8 mouse cellular contexts compared by ENCODE assay signal in genomic region chr4:46039899-46040298, GRCm38 (mm10). TPM values are rescaled to one million over a fixed set of nuclear protein-coding genes. Genes with fewer than 3 reads are reported as not detected.
A peak's percentile ranks its signal among the peaks of the same experiment; 100 is the strongest.
DNase-seq lines count a peak whose midpoint lies in the region; ATAC-seq and TF ChIP-seq lines count a peak whose summit lies in the region.

No protein-coding gene starts in this region.

- H3K27ac ChIP-seq in heart, embryonic 11.5 days (ENCODE audit: low read depth, low read length): peak overlapping the region; percentile 100
- H3K27ac ChIP-seq in cortical plate, adult 2 months (ENCODE audit: insufficient read depth, low read length): peak overlapping the region; percentile 91
- no peak overlapping the region for H3K27ac ChIP-seq in hindbrain, postnatal 0 days

- no peaks in the 10 kb centered on the region for H3K9me3 ChIP-seq in heart, embryonic 11.5 days (replicated peaks; ENCODE audit: control insufficient read depth, low read length)
- no peaks in the 10 kb centered on the region for H3K9me3 ChIP-seq in hindbrain, postnatal 0 days (ENCODE audit: low read length)

- H3K4me1 ChIP-seq in heart, embryonic 11.5 days (ENCODE audit: control insufficient read depth, insufficient read depth, low read length): peaks cover 56% of the 10 kb centered on the region
- peaks cover 6% of the 10 kb centered on the region for H3K4me1 ChIP-seq in cortical plate, adult 2 months (ENCODE audit: control insufficient read depth, insufficient read depth, low read length)
- H3K4me1 ChIP-seq in hindbrain, postnatal 0 days (ENCODE audit: insufficient read depth, low read length): peaks cover 5% of the 10 kb centered on the region; the same call in 1 of the 2 replicates

- TF ChIP-seq CTCF in cortical plate, adult 2 months (IDR thresholded peaks at IDR 0.05; ENCODE audit: extremely low read depth, insufficient read depth, low read length): no peak
- no peak for TF ChIP-seq CTCF in hindbrain, postnatal 0 days (IDR thresholded peaks at IDR 0.05; ENCODE audit: low read depth)

- peak overlapping the region; percentile 79 for H3K4me2 ChIP-seq in heart, embryonic 11.5 days
- peak overlapping the region; percentile 100; the same call in 1 of the 2 replicates for H3K4me2 ChIP-seq in hindbrain, postnatal 0 days (ENCODE audit: low read depth, low read length)
- peak overlapping the region; percentile 73 for H3K4me2 ChIP-seq in myocyte (ENCODE audit: low read depth)

- H3ac ChIP-seq in myocyte (ENCODE audit: control insufficient read depth, insufficient read length): no peak overlapping the region

- peaks cover 20% of the 10 kb centered on the region; the same call in 1 of the 2 replicates for H3K27me3 ChIP-seq in heart, embryonic 11.5 days (ENCODE audit: control insufficient read depth, insufficient read depth, low read length)
- peaks cover 35% of the 10 kb centered on the region for H3K27me3 ChIP-seq in hindbrain, postnatal 0 days (ENCODE audit: insufficient read depth, low read length)
- no peaks in the 10 kb centered on the region for H3K27me3 ChIP-seq in myocyte (ENCODE audit: control insufficient read depth, insufficient read depth, insufficient read length)

- H3K9ac ChIP-seq in heart, embryonic 11.5 days (ENCODE audit: low read depth, low read length): peak overlapping the region; percentile 82
- H3K9ac ChIP-seq in hindbrain, postnatal 0 days (replicated peaks; ENCODE audit: low read length): no peak overlapping the region

- DNase-seq in heart, postnatal 14 days: no peak
- DNase-seq in hindbrain, postnatal 0 days (ENCODE audit: low spot score): no peak
- DNase-seq in thymus, postnatal 36 days: no peak
- no peak for DNase-seq in embryo, embryonic 10.5 days (ENCODE audit: low spot score)
- DNase-seq in frontal cortex, postnatal 36 days (ENCODE audit: low spot score in 2 of 2): no peak

- WGBS in heart, embryonic 11.5 days (ENCODE audit: insufficient replicate concordance): 11% methylated on average over 6 of the region's 6 CpGs
- WGBS in hindbrain, postnatal 0 days: 27% methylated on average over 6 of the region's 6 CpGs

- no peak for ATAC-seq in heart, embryonic 11.5 days (replicated peaks; ENCODE audit: insufficient number of reproducible peaks, low FRiP score, low TSS enrichment)
- no peak for ATAC-seq in hindbrain, postnatal 0 days

- H3K4me3 ChIP-seq in heart, embryonic 11.5 days (ENCODE audit: low read depth, low read length): peak overlapping the region; percentile 85
- H3K4me3 ChIP-seq in cortical plate, adult 2 months (ENCODE audit: insufficient read depth, low read length): peak overlapping the region; percentile 77
- H3K4me3 ChIP-seq in hindbrain, postnatal 0 days (ENCODE audit: low read length): peak overlapping the region; percentile 63
- H3K4me3 ChIP-seq in myocyte: peak overlapping the region; percentile 25

- H3K36me3 ChIP-seq in heart, embryonic 11.5 days (ENCODE audit: control insufficient read depth, insufficient read depth, low read length): no peaks in the 10 kb centered on the region
- no peaks in the 10 kb centered on the region for H3K36me3 ChIP-seq in hindbrain, postnatal 0 days (ENCODE audit: insufficient read depth, low read length)
- no peaks in the 10 kb centered on the region for H3K36me3 ChIP-seq in myocyte (ENCODE audit: control insufficient read depth, insufficient read depth)

- intact Hi-C loops in heart, postnatal 14 days (cut with DNase I): loop anchor here (5.0 kb wide), 2 partner anchors 62 to 87 kb away; no protein-coding TSS in a partner anchor

- TF ChIP-seq POLR2A in cortical plate, adult 2 months (IDR thresholded peaks at IDR 0.05; ENCODE audit: extremely low read depth, insufficient read depth, low read length): no peak
- no peak for TF ChIP-seq POLR2A in myocyte (IDR thresholded peaks at IDR 0.05; ENCODE audit: insufficient read length, low read depth)

- no peaks in the 10 kb centered on the region for H3K79me2 ChIP-seq in myocyte (ENCODE audit: control insufficient read depth, insufficient read depth)

TF ChIP-seq in myocyte, 11 proteins besides CTCF, POLR2A, EP300 and RAD21:
- TF ChIP-seq MYOD1 (IDR thresholded peaks at IDR 0.05; ENCODE audit: control insufficient read depth in 1 of 3, insufficient read length in 2 of 3, low read depth in 2 of 3) (peak; percentile 40 to 81 (median 78)), MAX (IDR thresholded peaks at IDR 0.05; ENCODE audit: low read depth) (no peak), MYOG (IDR thresholded peaks at IDR 0.05; ENCODE audit: control insufficient read depth in 1 of 3, insufficient read depth in 1 of 3, insufficient read length in 2 of 3, low read depth in 2 of 3) (peak; percentile 22 to 77 (median 27)), REST (IDR thresholded peaks at IDR 0.05; ENCODE audit: insufficient read depth, insufficient read length) (no peak)
TF ChIP-seq in myocyte: peak in this region for 2.

RNA-seq across cellular contexts. Expression of gene Tmod1, which starts 1.2 kb away (rescaled TPM):
- polyA plus RNA-seq in heart, embryonic 11.5 days (2014; fragmentation: Nextera tagmentation; extraction: Ambion mirVana): 203 and 215 TPM in 2 replicates
- 100 to 1,000 TPM; 279 to 283 TPM for total RNA-seq in heart, postnatal 14 days (2021)
- polyA plus RNA-seq in cortical plate, adult 2 months (2012; rRNA removed): 48.2 and 50.9 TPM in 2 replicates
- 0.58 and 1.3 TPM in 2 replicates for total RNA-seq in hindbrain, postnatal 0 days (2014; rRNA removed)
- 2.3 and 2.5 TPM in 2 replicates for polyA plus RNA-seq in hindbrain, postnatal 0 days (2015; fragmentation: Nextera tagmentation; extraction: Ambion mirVana)
- polyA plus RNA-seq in myocyte (2012; fragmentation: generic; extraction: Trizol): 36.6 TPM

Comparison
In these comparisons a context has a peak if more than half of its experiments do, and no peak if none do; other contexts are left out.
1. H3K4me3 ChIP-seq: peak in every context shown above with its lines; median percentile 85 in heart, embryonic 11.5 days; 77 in cortical plate, adult 2 months; 63 in hindbrain, postnatal 0 days; 25 in myocyte.
2. RNA of gene Tmod1, which starts 1.2 kb away (polyA plus RNA-seq): 203 to 215 TPM in heart, embryonic 11.5 days, 48.2 to 50.9 TPM in cortical plate, adult 2 months and 36.6 TPM in myocyte (single experiment); 2.3 to 2.5 TPM in hindbrain, postnatal 0 days; every median in the first group is over 10 times any median in the second.
3. Peak in every context shown above with its lines, with median percentiles within 50 percentile points of each other: H3K4me2 ChIP-seq.